Mouse (Mus musculus): ENCODE measurements around the gene Rpusd3.

The Rpusd3 gene

DNA sequence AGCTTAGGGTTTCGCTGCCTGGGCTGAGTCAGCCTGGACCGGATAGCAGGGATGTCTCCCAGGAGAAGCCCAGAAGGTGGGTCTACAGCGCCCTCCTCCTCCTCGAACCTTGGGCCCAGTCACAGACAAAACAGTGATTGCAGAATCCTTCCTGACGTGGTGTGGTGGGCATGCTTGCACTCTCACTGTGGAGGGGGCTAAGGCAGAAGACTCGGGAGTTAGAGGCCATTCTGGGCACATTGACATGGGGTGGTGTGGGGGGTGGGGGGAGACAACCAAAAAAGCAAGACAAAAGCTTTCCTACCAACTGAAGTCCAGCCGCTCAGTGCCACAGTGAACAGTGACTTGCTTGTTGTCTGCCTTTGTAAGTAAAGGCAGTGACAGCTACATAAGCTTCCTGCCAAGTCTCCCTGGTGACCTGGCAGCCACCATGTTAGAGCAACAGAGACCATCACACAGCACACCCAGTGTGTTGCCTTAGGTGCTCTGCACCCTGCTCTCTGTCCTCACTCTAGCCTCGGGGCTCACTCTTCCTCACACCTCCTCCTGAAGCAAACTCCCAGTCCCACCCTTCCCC lies 34.7 kb downstream of the Rpusd3 start:
- no peak for DNase-seq

DNA sequence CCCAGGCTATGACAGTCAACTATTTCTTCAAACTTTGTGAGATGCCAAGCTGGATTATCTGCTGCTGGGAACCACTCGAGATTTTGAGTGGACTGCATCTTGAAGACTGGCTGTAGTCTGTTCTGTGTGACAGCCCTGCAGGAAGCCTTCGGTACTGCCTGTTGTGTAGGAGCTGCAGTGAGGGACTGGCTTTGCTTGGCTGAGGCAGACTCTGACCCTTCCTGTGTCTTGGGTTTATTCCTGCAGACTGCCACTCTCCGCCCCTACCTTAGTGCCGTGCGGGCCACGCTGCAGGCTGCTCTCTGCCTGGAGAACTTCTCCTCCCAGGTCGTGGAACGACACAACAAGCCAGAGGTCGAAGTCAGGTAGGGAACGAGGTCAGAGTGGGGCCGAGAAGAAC lies 38.7 kb downstream of the Rpusd3 start:
- peak in 1 of 2 experiments; percentile 9 for DNase-seq

DNA sequence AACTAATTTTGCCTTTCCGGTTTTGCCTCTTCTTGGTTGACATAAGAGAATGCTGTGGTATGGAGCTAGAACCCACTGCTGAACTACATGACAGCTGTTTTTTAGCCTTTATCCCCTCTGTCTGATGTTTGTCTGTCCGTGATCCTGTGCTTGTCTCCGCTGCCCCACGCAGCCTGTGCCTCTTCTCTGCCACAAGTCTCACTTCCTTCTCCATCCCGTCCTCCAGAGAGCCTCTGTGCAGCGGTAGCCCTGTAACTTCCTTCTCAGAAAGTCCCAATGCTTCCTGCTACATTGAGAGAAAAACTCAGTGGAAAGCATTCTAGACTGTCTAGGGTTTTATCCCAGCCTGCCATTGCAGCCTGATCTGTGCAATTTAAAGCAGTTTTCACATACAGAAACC lies 39.9 kb downstream of the Rpusd3 start:
- peak; percentile 37 to 43 for DNase-seq

DNA sequence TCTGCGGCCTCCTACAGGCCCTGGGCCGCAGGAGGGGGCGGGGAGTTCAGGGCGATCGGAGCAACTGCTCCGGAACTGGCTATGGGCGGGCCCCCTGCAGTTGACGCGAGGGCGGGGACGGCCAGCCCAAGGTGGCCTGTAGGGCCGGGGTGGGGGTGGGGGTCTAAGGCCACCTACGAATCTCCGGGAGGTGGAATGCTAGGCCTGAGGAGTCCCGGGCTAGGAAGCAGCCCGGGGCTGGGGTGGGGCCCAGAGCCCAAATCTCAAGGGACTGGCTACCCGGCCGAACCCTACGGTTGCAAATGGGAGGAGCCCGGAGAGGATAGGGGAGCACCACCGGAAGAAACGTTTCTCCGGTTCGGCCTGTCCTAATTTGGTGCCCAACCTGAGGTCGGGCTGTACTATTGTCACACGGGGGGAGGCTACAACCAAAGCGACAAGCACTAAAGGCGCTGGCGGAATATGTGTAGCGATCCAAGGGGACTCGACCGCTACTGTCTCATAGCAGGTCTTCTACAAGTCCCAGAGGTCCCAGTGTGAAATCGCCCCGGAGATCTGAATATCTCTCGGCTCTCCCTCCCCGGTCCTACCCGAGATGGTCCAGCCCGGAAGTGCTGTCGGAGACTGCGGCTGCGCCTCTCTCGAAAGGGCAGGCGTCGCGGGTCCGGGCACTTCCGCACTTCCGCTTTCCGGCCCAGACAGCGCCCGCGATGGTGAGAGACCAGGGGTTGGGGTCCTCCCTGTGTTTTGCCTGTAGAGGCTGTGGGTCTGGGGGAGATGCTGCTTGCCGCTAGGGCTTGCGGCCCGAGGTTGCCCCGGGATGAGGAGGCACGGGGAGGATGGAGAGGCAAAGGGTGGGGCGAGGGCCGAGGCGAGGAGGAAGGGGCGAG lies 41.4 kb downstream of the Rpusd3 start, which contains the start of the genes Tada3 and Arpc4:
Gene Tada3, minus strand, starts transcription at position 388 of the 890 bp plus-strand sequence.
Gene Arpc4, plus strand, starts transcription at position 620 of the 890 bp plus-strand sequence.
- peak; percentile 94 for DNase-seq

DNA sequence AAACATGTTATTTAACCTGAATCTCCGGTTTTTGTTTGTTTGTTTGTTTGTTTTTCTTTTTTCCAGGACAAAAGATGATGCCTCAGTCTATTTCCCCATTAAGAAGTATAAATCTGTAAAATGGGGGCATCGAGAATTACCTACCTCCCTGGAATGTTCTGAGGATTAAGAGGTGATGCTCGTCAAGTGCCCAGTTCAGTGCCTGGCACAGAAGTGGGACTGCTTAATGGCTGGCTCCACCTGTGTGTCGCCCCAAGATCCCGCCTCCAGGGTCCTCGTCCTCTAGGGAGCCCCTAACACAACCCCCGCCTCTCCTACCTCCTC lies 42.0 kb downstream of the Rpusd3 start:
- DNase-seq, result no peak

DNA sequence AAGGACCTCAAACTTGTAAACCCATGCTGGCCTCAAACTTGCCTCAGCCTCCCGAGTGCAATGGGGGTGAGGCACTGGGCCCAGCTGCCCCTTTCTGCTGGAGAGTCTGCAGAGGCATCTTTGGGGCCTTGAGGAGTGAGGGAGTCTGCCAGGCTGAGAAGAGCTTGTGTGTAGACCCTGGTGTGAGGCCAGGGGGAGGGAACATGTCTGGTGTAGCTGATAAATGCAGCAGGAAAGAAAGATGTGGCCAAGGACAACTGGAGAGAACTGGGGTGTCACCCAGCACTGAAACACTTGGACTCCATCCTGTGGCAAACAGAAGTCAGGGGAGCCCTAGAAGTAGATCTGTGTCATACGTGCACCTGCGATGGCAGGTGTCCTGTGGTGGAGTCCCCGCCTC lies 45.6 kb downstream of the Rpusd3 start:
- DNase-seq, result no peak

DNA sequence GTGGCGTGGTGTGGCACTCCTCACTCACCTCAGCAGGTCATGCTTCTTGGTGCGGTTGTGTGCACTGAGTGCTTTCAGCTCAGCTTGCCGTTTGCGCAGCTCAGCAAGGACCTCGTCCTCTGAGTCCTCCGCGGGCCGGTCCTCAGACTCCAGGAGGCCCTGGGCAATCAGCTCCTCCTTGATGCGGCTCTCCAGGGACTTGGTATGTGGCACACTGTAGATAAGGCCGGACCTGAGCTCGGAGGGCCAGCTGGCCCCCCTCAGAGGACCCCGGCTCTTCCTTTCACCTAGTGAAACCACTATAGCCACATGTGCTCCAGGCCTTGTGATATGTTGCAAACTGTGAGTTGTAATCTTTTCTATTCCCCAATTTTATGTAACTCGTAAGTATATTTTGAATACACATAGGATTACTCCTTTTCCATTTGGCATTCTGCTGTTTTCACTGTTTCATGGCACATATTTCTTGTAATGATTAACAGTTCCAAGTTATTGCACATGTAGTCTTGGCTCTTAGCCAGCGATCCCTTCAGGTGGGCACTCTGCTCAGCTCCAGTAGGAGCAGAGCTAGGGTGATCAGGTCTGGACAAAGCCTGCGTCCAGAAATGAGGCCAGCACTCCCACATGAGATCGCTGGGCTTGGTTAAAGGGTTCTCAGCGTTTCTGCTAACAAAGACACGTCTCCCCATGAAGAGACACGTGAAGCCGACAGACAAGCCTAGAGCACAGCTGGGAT lies 48.8 kb downstream of the Rpusd3 start:
- no peak for DNase-seq

DNA sequence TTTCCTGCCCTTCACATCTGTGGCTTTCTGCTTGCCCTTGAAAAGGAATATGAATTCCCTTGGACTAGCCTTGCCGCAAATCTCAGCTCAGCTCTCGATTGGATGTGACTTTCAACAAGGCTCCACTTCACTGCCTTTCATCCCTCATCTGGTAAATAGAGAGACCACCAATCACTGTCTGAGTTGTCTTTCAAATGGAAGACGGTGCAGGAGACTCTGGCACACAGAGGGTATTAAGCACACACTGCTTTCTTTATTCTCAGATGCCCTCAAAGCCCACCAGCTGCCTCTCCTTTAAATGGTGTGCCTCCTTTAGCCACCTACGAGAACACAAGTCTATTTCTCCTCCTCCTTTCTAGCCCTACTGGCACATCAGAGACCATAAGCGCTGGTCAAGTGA lies 50.6 kb downstream of the Rpusd3 start:
- DNase-seq, result no peak

DNA sequence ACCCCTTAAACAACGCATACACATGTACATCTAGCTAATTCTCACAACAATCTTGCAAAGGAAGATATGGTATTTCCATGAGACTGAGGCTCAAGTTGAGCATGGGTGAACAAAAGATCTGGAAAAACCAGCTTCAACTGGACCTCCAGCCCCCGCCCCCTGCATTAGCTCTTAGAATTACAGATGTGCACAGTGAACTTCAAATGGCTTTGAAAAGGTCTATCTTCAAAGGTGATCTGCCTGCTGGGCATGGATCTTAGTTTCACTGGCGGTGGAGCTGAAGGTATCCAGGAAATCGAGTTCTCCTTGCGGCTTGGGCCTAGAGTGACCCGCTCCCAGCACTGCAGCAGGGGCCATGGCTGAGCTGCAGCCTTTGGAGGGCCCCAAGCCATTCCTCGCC lies 51.0 kb downstream of the Rpusd3 start:
- DNase-seq, result no peak

DNA sequence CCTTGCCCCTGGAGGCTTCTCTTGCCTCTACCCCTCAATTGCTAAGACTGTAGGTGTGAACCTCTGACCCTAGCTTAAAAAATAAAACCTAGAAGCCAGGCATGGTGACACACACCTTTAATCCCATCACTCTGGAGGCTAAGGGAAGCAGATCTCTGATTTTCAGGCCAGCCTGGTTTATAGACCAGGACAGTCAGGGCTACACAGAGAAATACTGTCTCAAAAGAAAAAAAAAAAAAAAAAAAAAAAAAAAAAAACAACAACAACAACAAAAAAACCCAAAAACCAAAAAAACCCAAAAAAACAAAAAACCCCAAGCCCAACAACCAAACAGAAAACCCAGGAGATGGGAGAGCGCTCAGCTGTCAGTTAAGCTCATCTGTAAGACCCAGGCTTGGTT lies 51.6 kb downstream of the Rpusd3 start:
- DNase-seq, result no peak

DNA sequence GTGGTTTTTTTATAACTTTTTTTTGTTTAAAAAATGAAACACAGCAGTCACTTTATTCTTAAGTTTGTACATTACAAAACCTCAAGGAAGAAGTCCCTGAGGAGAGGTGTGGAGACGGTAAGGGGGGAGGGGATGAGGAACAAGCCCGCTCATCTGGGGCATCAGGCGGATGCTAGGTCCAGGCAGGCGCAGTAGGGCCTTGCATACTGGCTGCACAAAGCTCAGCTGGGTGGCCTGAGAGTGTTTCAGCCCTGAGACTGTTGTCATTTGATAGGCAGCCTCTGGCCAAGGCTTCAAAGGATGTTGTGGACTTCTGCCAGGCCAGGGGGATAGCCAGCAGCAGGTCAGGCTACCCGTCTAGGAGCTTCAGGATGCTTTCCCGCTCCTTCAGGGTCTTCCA lies 52.5 kb downstream of the Rpusd3 start:
- DNase-seq, result no peak

Measured in B cell, adult 2 months (primary cell).